Mouse (Mus musculus) C2C12 (cell line): ENCODE measurements around the gene E2f1. TPM values are rescaled to one million over a fixed set of nuclear protein-coding genes. Genes with fewer than 3 reads are reported as not detected.
A peak's percentile ranks its signal among the peaks of the same experiment; 100 is the strongest.

Source experiments
- H3K27me3 ChIP-seq: one replicate; pipeline ENCODE4 v1.6.1; 2011; ENCODE audit not compliant: control insufficient read depth, insufficient read depth, insufficient read length
- H3K36me3 ChIP-seq: one replicate; pipeline ENCODE4 v1.6.1; 2011; ENCODE audit not compliant: control insufficient read depth, insufficient read depth
- H3K4me3 ChIP-seq: one replicate; pipeline ENCODE4 v1.5.1; 2011; ENCODE audit warnings: mild to moderate bottlenecking, control low read depth; ENCODE audit not compliant: poor library complexity, insufficient read depth, severe bottlenecking
- H3K79me2 ChIP-seq: one replicate; pipeline ENCODE4 v1.6.1; 2011; ENCODE audit not compliant: control insufficient read depth, insufficient read depth
- H3K79me3 ChIP-seq: one replicate; pipeline ENCODE4 v1.6.1; 2011; ENCODE audit warnings: low read depth, control low read depth
- H3ac ChIP-seq: one replicate; pipeline ENCODE3; 2011; ENCODE audit warnings: low read depth; ENCODE audit not compliant: control insufficient read depth, insufficient read length
- CEBPB ChIP-seq: IDR thresholded peaks from one replicate; pipeline ENCODE4 v1.6.1; 2011; ENCODE audit warnings: low read depth, mild to moderate bottlenecking, control low read depth, moderate library complexity
- CTCF ChIP-seq: IDR thresholded peaks from one replicate; pipeline ENCODE4 v1.5.1; 2011; ENCODE audit not compliant: control insufficient read depth, insufficient read depth, insufficient read length
- FOSL1 ChIP-seq: IDR thresholded peaks from one replicate; pipeline ENCODE4 v1.8.0; 2011; ENCODE audit warnings: mild to moderate bottlenecking, low read length; ENCODE audit not compliant: poor library complexity, insufficient read depth, severe bottlenecking
- MAX ChIP-seq: IDR thresholded peaks from one replicate; pipeline ENCODE4 v1.6.1; 2011; ENCODE audit warnings: mild to moderate bottlenecking, control low read depth
- MYOD1 ChIP-seq: IDR thresholded peaks from one replicate; pipeline ENCODE4 v1.6.1; 2011; ENCODE audit warnings: low read depth; ENCODE audit not compliant: control insufficient read depth, insufficient read length
- MYOG ChIP-seq: IDR thresholded peaks from one replicate; pipeline ENCODE4 v1.6.1; 2011; ENCODE audit not compliant: control insufficient read depth, insufficient read length; ENCODE audit errors: extremely low read depth
- USF1 ChIP-seq: IDR thresholded peaks from one replicate; pipeline ENCODE4 v1.6.1; 2011; ENCODE audit warnings: low read depth, mild to moderate bottlenecking, control low read depth, moderate library complexity
- polyA plus RNA-seq: library from polyadenylated mRNA; unstranded; fragments of >200 nt; fragmentation: generic; extraction: Trizol; gene quantifications from one replicate; pipeline ENCODE4 v1.2.1, GENCODE M21; 2012; ENCODE audit warnings: missing spikeins

Gene E2f1
- polyA plus RNA-seq, 1 experiment, result 33.3 TPM

DNA sequence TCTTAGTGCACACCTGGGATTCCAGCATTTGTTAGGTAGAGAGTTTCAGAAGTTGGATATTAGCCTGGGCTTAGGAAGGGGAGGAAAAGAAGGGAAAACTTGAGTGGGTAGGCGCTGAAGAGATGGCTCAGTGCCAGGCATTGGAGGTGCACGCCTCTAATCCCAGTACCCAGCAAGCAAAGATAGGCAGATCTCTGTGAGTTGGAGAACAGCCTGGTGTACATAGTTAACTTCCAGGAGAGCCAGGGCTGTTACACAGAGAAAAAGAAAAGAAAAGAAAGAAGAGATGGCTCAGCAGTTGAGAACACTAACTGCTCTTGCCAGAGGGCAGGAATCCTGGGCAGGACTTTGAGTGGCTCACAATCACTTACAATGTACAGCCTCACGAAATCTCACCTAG is 43.2 kb downstream of the E2f1 start:
- H3K79me2 ChIP-seq, result no peaks in the 10 kb centered on the region
- no peaks in the 10 kb centered on the region for H3K79me3 ChIP-seq
- no peak overlapping the region for H3ac ChIP-seq
- TF ChIP-seq FOSL1 (no peak), MAX (no peak), MYOG (no peak), CTCF (no peak)
- H3K27me3 ChIP-seq, result no peaks in the 10 kb centered on the region
- H3K36me3 ChIP-seq, result peaks cover 61% of the 10 kb centered on the region
- no peak overlapping the region for H3K4me3 ChIP-seq

DNA sequence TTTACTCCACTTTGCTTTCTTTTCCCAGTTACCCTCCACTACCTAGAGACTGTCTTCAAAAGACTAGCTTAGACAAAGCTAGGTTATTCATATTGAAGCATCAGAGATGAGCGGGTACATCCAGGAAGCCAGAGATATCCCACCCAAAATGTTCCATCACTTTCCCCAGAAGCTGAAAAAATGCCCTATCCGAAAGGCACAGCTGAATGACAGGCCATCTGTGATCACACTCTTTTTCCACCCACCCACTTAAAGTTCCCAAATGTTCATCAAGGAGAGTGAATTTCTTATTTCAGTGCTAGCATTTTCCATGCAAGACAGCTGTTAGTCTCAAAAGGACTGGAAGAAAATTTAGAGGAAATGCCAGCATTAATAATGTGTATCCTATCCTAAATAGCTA is 44.4 kb downstream of the E2f1 start:
- Histone ChIP-seq H3K27me3 (no peaks in the 10 kb centered on the region), H3K79me2 (no peaks in the 10 kb centered on the region), H3K4me3 (no peak overlapping the region), H3K36me3 (peaks cover 61% of the 10 kb centered on the region), H3K79me3 (no peaks in the 10 kb centered on the region), H3ac (no peak overlapping the region)
- TF ChIP-seq CTCF (no peak), USF1 (no peak), CEBPB (no peak), MAX (no peak), FOSL1 (no peak), MYOD1 (no peak), MYOG (no peak)

DNA sequence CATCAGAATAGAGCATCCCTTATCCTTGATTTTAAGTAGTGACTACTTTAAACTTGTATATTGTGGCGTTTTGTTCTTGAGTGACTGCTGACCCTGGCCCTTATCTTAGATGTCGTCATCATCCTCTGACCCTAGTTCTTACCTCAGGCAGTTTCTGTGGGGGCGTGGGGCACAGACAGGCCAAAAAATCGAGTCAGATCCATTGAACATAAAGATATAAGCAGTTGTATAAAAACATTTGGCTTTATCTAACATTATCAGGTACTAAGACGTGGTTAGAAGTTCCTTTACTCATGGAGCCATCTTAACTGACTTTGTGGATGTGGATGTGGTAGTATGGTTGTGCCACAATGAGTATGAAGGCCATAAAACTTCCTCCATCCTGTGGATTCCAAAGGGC is 47.4 kb downstream of the E2f1 start:
- no peaks in the 10 kb centered on the region for H3K27me3 ChIP-seq
- H3ac ChIP-seq, result no peak overlapping the region
- peaks cover 49% of the 10 kb centered on the region for H3K36me3 ChIP-seq
- TF ChIP-seq MYOD1 (no peak), CEBPB (no peak), USF1 (no peak), FOSL1 (no peak), CTCF (no peak), MAX (no peak), MYOG (no peak)
- no peak overlapping the region for H3K4me3 ChIP-seq
- H3K79me2 ChIP-seq, result no peaks in the 10 kb centered on the region
- no peaks in the 10 kb centered on the region for H3K79me3 ChIP-seq

DNA sequence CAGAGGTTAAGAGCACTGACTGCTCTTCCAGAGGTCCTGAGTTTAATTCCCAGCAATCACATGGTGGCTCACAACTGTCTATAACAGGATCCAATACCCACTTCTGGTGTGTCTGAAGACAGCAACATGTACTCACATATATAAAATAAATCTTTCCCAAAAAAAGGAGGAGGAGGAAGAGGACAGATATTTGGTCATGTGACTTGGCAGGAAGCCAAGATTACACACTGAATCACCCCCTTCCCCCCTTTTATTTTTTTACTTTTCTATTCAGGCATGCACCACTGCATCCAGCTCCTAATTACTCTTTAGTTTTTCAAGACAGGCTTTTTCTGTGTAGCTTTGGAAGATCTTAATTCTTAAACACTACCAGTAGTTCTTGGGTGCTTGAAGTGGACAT is 48.2 kb downstream of the E2f1 start:
- H3K79me2 ChIP-seq, result no peaks in the 10 kb centered on the region
- no peak overlapping the region for H3ac ChIP-seq
- TF ChIP-seq MAX, result no peak
- no peak for TF ChIP-seq CEBPB
- peak; percentile 67 for TF ChIP-seq USF1
- no peak for TF ChIP-seq CTCF
- H3K4me3 ChIP-seq, result no peak overlapping the region
- peaks cover 49% of the 10 kb centered on the region for H3K36me3 ChIP-seq
- H3K27me3 ChIP-seq, result no peaks in the 10 kb centered on the region
- H3K79me3 ChIP-seq, result no peaks in the 10 kb centered on the region

DNA sequence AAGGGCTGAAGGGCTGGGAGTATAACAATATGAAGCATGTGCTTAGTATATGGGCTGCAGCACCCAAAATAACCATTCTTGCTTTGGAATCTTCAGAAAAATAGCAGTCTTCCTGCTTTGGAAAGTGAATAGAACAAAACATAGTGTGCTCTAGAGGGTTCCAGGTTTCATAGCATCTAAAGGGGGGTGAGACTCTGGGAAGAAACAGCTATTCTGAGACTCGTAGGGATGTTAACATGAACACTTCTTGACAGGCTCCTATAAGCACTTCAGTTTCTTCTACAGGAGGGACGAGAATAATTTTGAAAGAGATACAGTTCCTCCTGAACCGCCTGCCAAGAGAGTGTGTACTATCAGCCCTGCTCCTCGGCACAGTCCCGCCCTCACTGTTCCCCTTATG is 52.3 kb downstream of the E2f1 start:
- H3K79me2 ChIP-seq, result no peaks in the 10 kb centered on the region
- H3K36me3 ChIP-seq, result peaks cover 37% of the 10 kb centered on the region
- TF ChIP-seq CTCF (no peak), MYOG (no peak), MAX (no peak), USF1 (no peak), MYOD1 (no peak), FOSL1 (no peak), CEBPB (no peak)
- H3K27me3 ChIP-seq, result no peaks in the 10 kb centered on the region
- H3K4me3 ChIP-seq, result no peak overlapping the region
- H3K79me3 ChIP-seq, result no peaks in the 10 kb centered on the region
- H3ac ChIP-seq, result no peak overlapping the region

DNA sequence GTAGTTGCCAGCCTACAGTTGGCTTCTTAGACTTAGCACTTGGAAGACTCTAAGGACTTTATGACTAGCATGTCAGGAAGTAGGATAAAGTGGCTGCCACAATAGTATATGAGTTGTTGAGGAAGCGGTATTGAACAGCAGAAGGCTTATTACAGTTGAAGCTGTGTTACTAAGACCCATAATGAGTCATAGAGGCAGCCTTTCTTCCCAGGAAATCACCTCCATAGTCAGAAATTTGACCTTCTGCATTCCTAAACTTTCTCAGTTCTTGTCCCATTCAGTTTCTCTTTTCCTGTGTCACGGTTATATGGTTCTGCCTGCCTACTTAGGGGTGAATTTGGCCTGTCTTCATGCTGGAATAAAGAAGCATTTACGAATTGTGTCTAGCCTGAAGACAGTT is 52.7 kb downstream of the E2f1 start:
- H3K4me3 ChIP-seq, result no peak overlapping the region
- peaks cover 36% of the 10 kb centered on the region for H3K36me3 ChIP-seq
- no peak overlapping the region for H3ac ChIP-seq
- TF ChIP-seq CTCF (no peak), MAX (no peak), FOSL1 (no peak), USF1 (no peak), CEBPB (no peak), MYOD1 (no peak), MYOG (no peak)
- no peaks in the 10 kb centered on the region for H3K79me2 ChIP-seq
- H3K79me3 ChIP-seq, result no peaks in the 10 kb centered on the region
- H3K27me3 ChIP-seq, result no peaks in the 10 kb centered on the region
